Mouse (Mus musculus) kidney, embryonic 15.5 days (tissue): ENCODE results near the gene Anxa3. TPM values are rescaled to one million over a fixed set of nuclear protein-coding genes. Genes with fewer than 3 reads are reported as not detected.

Source experiments
- ATAC-seq: fragments of 200-750 bp; cut with Nextera tagmentation; replicated peaks from 2 replicates; pipeline ENCODE4 v1.8.0; 2017; ENCODE audit warnings: moderate TSS enrichment; ENCODE audit not compliant: low FRiP score
- H3K27ac ChIP-seq: fragments of 300-500 bp; sonication (generic); 2 replicates; pipeline ENCODE4 v1.5.1; 2015; ENCODE audit warnings: mild to moderate bottlenecking, inconsistent platforms
- H3K27me3 ChIP-seq: fragments of 300-500 bp; sonication (generic); 2 replicates; pipeline ENCODE4 v1.6.1; 2015; ENCODE audit warnings: inconsistent platforms
- H3K36me3 ChIP-seq: fragments of 300-500 bp; sonication (generic); 2 replicates; pipeline ENCODE4 v1.6.1; 2015; ENCODE audit warnings: inconsistent platforms
- H3K4me1 ChIP-seq: fragments of 300-500 bp; sonication (generic); 2 replicates; pipeline ENCODE4 v1.6.1; 2015; ENCODE audit warnings: inconsistent platforms
- H3K4me2 ChIP-seq: fragments of 300-500 bp; sonication (generic); 2 replicates; pipeline ENCODE4 v1.6.1; 2015; ENCODE audit warnings: moderate library complexity, mild to moderate bottlenecking, inconsistent platforms
- H3K4me3 ChIP-seq: fragments of 300-500 bp; sonication (generic); replicated peaks from 2 replicates; pipeline ENCODE4 v1.5.1; 2015; ENCODE audit warnings: mild to moderate bottlenecking, inconsistent platforms
- H3K9ac ChIP-seq: fragments of 300-500 bp; sonication (generic); 2 replicates; pipeline ENCODE4 v1.6.1; 2015; ENCODE audit warnings: mild to moderate bottlenecking, inconsistent platforms
- H3K9me3 ChIP-seq: fragments of 300-500 bp; sonication (generic); replicated peaks from 2 replicates; pipeline ENCODE4 v1.6.1; 2016; ENCODE audit warnings: inconsistent platforms
- WGBS: fragments of 180-500 bp; shearing (Covaris S2); methylation state at CpG from one replicate; pipeline ENCODE4 v1.1.7; 2015; ENCODE audit warnings: mixed read lengths; 5-methylcytosine and 5-hydroxymethylcytosine counted together
- polyA plus RNA-seq: library from polyadenylated mRNA; unstranded; fragments of >200 nt; fragmentation: Nextera tagmentation; extraction: Ambion mirVana; gene quantifications from 2 replicates; pipeline ENCODE4 v1.2.1, GENCODE M21; 2015

Anxa3 gene
- polyA plus RNA-seq, 1 experiment from 2014 or later, result 68.2 TPM

DNA sequence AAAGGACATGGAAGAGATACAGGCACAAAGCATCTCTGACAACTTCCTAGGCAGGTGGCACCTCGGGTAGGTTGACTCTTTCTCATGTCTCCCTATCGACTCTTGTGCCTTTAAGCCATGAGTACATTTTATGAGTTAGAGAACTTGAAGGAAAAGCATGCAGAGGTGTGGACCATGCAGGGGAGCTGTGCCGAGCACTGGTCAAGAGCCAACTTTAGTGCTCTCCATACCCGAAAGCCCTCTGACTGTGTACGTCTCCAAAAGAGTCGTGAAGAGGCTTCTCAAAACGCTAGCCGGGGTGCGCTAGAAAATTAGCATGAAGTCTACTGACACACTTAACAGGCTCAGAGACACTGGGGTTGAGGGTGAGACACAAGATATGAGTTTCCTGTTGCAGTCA lies 6.0 kb downstream of the Anxa3 start:
- Histone ChIP-seq H3K4me1 (peaks cover 50% of the 10 kb centered on the region), H3K27me3 (no peaks in the 10 kb centered on the region), H3K4me2 (no peak overlapping the region), H3K27ac (no peak overlapping the region), H3K9ac (no peak overlapping the region), H3K9me3 (no peaks in the 10 kb centered on the region), H3K4me3 (no peak overlapping the region), H3K36me3 (peaks cover 3% of the 10 kb centered on the region; the same call in 1 of the 2 replicates)
- no peak for ATAC-seq
- 92% methylated on average over 9 of the region's 9 CpGs for WGBS

GRCm38 (mm10) chr5:96799969-96800368 lies 6.8 kb downstream of the Anxa3 start:
- no peak for ATAC-seq
- Histone ChIP-seq H3K27ac (no peak overlapping the region), H3K4me3 (no peak overlapping the region), H3K9me3 (no peaks in the 10 kb centered on the region), H3K36me3 (peaks cover 3% of the 10 kb centered on the region; the same call in 1 of the 2 replicates), H3K4me1 (peaks cover 52% of the 10 kb centered on the region), H3K27me3 (no peaks in the 10 kb centered on the region), H3K4me2 (no peak overlapping the region), H3K9ac (no peak overlapping the region)
- 83% methylated on average over 9 of the region's 9 CpGs for WGBS

DNA sequence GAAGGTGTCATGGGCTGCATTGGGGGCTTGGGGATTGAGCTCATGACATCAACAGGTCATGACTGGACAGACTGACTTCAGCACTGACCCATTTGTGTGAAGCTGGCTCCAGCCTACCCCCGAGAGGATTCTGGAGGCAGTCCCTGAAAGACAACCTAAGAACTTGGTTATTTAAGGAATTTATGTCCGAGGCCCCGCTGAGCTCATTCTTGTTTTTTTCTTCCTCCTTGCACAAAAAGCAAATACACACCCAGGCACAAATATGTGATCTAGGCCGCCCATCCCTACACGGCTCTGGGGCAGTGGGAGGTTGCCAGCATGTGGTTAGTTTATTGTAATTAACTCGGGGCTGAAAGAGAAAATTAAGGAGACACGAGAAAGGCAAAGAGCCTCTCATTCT lies 9.0 kb downstream of the Anxa3 start:
- WGBS, result 23% methylated on average over 7 of the region's 7 CpGs
- H3K9ac ChIP-seq, result no peak overlapping the region
- no peak overlapping the region for H3K4me3 ChIP-seq
- peak overlapping the region; percentile 76 for H3K27ac ChIP-seq
- H3K27me3 ChIP-seq, result no peaks in the 10 kb centered on the region
- 0 out of 2 replicates have a peak, but pooled peaks have one; percentile 23 for ATAC-seq
- peaks cover 55% of the 10 kb centered on the region for H3K4me1 ChIP-seq
- no peak overlapping the region for H3K4me2 ChIP-seq
- H3K36me3 ChIP-seq, result peaks cover 3% of the 10 kb centered on the region; the same call in 1 of the 2 replicates
- no peaks in the 10 kb centered on the region for H3K9me3 ChIP-seq

GRCm38 (mm10) chr5:96803091-96803490 lies 10.0 kb downstream of the Anxa3 start:
- H3K9ac ChIP-seq, result no peak overlapping the region
- peaks cover 3% of the 10 kb centered on the region; the same call in 1 of the 2 replicates for H3K36me3 ChIP-seq
- peak overlapping the region; percentile 52 for H3K27ac ChIP-seq
- H3K27me3 ChIP-seq, result no peaks in the 10 kb centered on the region
- no peak for ATAC-seq
- no peaks in the 10 kb centered on the region for H3K9me3 ChIP-seq
- H3K4me1 ChIP-seq, result peaks cover 55% of the 10 kb centered on the region
- no peak overlapping the region for H3K4me3 ChIP-seq
- WGBS, result 39% methylated on average over 3 of the region's 3 CpGs
- H3K4me2 ChIP-seq, result no peak overlapping the region

- peak overlapping the region; percentile 65 for H3K27ac ChIP-seq
- no peak for ATAC-seq
Measured at GRCm38 (mm10) chr5:96804304-96804703, 11.2 kb downstream of the Anxa3 start.

GRCm38 (mm10) chr5:96804813-96805212 lies 11.7 kb downstream of the Anxa3 start:
- H3K4me3 ChIP-seq, result no peak overlapping the region
- peak overlapping the region; percentile 65 for H3K27ac ChIP-seq
- no peaks in the 10 kb centered on the region for H3K9me3 ChIP-seq
- H3K4me2 ChIP-seq, result no peak overlapping the region
- WGBS, result 43% methylated on average over 3 of the region's 3 CpGs
- no peaks in the 10 kb centered on the region for H3K36me3 ChIP-seq
- no peaks in the 10 kb centered on the region for H3K27me3 ChIP-seq
- peak; percentile 29; the same call in 1 of the 2 replicates for ATAC-seq
- H3K9ac ChIP-seq, result no peak overlapping the region
- peaks cover 52% of the 10 kb centered on the region for H3K4me1 ChIP-seq

More at GRCm38 (mm10) chr5:96804304-96804703, 11.2 kb downstream of the Anxa3 start:
- Histone ChIP-seq H3K9ac (no peak overlapping the region), H3K4me2 (no peak overlapping the region), H3K27me3 (no peaks in the 10 kb centered on the region), H3K4me3 (no peak overlapping the region), H3K9me3 (no peaks in the 10 kb centered on the region), H3K36me3 (no peaks in the 10 kb centered on the region), H3K4me1 (peaks cover 55% of the 10 kb centered on the region)
- WGBS, result 53% methylated on average over 4 of the region's 4 CpGs

DNA sequence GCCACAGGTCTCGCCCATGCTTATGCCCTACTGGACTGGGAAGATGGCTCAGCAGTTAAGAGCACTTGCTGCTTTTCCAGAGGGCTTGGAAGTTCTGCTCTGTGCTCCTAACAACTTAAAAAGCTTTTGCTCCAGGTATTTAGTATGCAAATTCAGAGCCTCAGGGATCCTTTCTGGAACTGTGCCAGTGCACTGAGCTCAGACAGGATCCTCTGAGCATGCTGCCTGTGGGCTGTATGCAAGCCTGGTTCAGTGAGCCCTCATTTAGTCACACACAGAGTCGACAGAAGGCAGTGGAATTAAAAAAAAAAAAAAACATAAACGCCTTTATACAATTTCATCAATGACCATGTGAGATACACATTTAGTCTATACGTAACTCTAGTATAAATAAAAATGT lies 17.5 kb downstream of the Anxa3 start:
- H3K27ac ChIP-seq, result no peak overlapping the region
- peaks cover 2% of the 10 kb centered on the region; the same call in 1 of the 2 replicates for H3K4me1 ChIP-seq
- no peak overlapping the region for H3K4me2 ChIP-seq
- H3K9ac ChIP-seq, result no peak overlapping the region
- H3K36me3 ChIP-seq, result peaks cover 8% of the 10 kb centered on the region; the same call in 1 of the 2 replicates
- no peaks in the 10 kb centered on the region for H3K27me3 ChIP-seq
- H3K4me3 ChIP-seq, result no peak overlapping the region
- no peak for ATAC-seq
- no peaks in the 10 kb centered on the region for H3K9me3 ChIP-seq
- 72% methylated on average over 4 of the region's 4 CpGs for WGBS

- no peak overlapping the region for H3K4me2 ChIP-seq
Measured at GRCm38 (mm10) chr5:96824769-96825327, 31.7 kb downstream of the Anxa3 start.

GRCm38 (mm10) chr5:96827176-96827575 lies 34.0 kb downstream of the Anxa3 start:
- Histone ChIP-seq H3K27ac (no peak overlapping the region), H3K27me3 (no peaks in the 10 kb centered on the region), H3K4me1 (no peaks in the 10 kb centered on the region), H3K36me3 (peaks cover 15% of the 10 kb centered on the region; the same call in 1 of the 2 replicates), H3K9ac (no peak overlapping the region), H3K4me3 (no peak overlapping the region), H3K4me2 (no peak overlapping the region), H3K9me3 (no peaks in the 10 kb centered on the region)
- ATAC-seq, result no peak
- 70% methylated on average over 1 of the region's 1 CpGs for WGBS

More at GRCm38 (mm10) chr5:96824769-96825327, 31.7 kb downstream of the Anxa3 start:
- Histone ChIP-seq H3K27ac (no peak overlapping the region), H3K9me3 (no peaks in the 10 kb centered on the region), H3K9ac (no peak overlapping the region), H3K36me3 (peaks cover 13% of the 10 kb centered on the region; the same call in 1 of the 2 replicates), H3K4me1 (no peaks in the 10 kb centered on the region), H3K4me3 (no peak overlapping the region), H3K27me3 (no peaks in the 10 kb centered on the region)
- 84% methylated on average over 13 of the region's 13 CpGs for WGBS
- ATAC-seq, result no peak

GRCm38 (mm10) chr5:96834338-96834737 lies 41.2 kb downstream of the Anxa3 start:
- no peaks in the 10 kb centered on the region for H3K4me1 ChIP-seq
- H3K4me2 ChIP-seq, result no peak overlapping the region
- H3K9me3 ChIP-seq, result no peaks in the 10 kb centered on the region
- no peaks in the 10 kb centered on the region for H3K27me3 ChIP-seq
- WGBS, result 89% methylated on average over 5 of the region's 5 CpGs
- no peak overlapping the region for H3K4me3 ChIP-seq
- ATAC-seq, result no peak
- H3K27ac ChIP-seq, result no peak overlapping the region
- peaks cover 12% of the 10 kb centered on the region; the same call in 1 of the 2 replicates for H3K36me3 ChIP-seq
- H3K9ac ChIP-seq, result no peak overlapping the region

GRCm38 (mm10) chr5:96847986-96848385 lies 54.8 kb downstream of the Anxa3 start:
- Histone ChIP-seq H3K4me3 (no peak overlapping the region), H3K27ac (no peak overlapping the region), H3K27me3 (no peaks in the 10 kb centered on the region), H3K4me1 (0 out of 2 replicates have a peak, but pooled peaks cover 3% of the 10 kb centered on the region), H3K4me2 (no peak overlapping the region), H3K36me3 (no peaks in the 10 kb centered on the region), H3K9ac (no peak overlapping the region), H3K9me3 (no peaks in the 10 kb centered on the region)
- ATAC-seq, result no peak

- no peak for ATAC-seq
- H3K4me3 ChIP-seq, result no peak overlapping the region
- 45% methylated on average over 3 of the region's 3 CpGs for WGBS
- H3K9ac ChIP-seq, result no peak overlapping the region
- H3K4me1 ChIP-seq, result 0 out of 2 replicates have a peak, but pooled peaks cover 3% of the 10 kb centered on the region
- no peaks in the 10 kb centered on the region for H3K36me3 ChIP-seq
- H3K9me3 ChIP-seq, result no peaks in the 10 kb centered on the region
- no peak overlapping the region for H3K27ac ChIP-seq
- H3K27me3 ChIP-seq, result no peaks in the 10 kb centered on the region
- H3K4me2 ChIP-seq, result no peak overlapping the region
Measured at GRCm38 (mm10) chr5:96848386-96848785, 55.2 kb downstream of the Anxa3 start.
